Mouse (Mus musculus) heart, embryonic 10.5 days (tissue): Measurements from ENCODE around the gene Mutyh. TPM values are rescaled to one million over a fixed set of nuclear protein-coding genes. Genes with fewer than 3 reads are reported as not detected.
"Not testable (repeated sequence)": the region's sequence is repeated elsewhere in the genome, so short reads cannot be mapped to it uniquely, and the experiment has no call there.

Experiments used
- DNase-seq: peaks from one replicate; pipeline ENCODE4 v3.0.0-alpha.2; 2017; ENCODE audit warnings: low spot score
- H3K27ac ChIP-seq: fragments of 300-500 bp; sonication (generic); 2 replicates; pipeline ENCODE4 v1.5.1; 2016; ENCODE audit warnings: mild to moderate bottlenecking
- H3K27me3 ChIP-seq: fragments of 300-500 bp; sonication (generic); 2 replicates; pipeline ENCODE4 v1.6.1; 2016; ENCODE audit warnings: mild to moderate bottlenecking; ENCODE audit not compliant: poor library complexity, insufficient read depth, severe bottlenecking
- H3K36me3 ChIP-seq: fragments of 300-500 bp; sonication (generic); 2 replicates; pipeline ENCODE4 v1.6.1; 2016; ENCODE audit warnings: mild to moderate bottlenecking, moderate library complexity
- H3K4me1 ChIP-seq: fragments of 300-500 bp; sonication (generic); 2 replicates; pipeline ENCODE4 v1.6.1; 2016; ENCODE audit warnings: mild to moderate bottlenecking
- H3K4me3 ChIP-seq: fragments of 300-500 bp; sonication (generic); 2 replicates; pipeline ENCODE4 v1.5.1; 2016; ENCODE audit warnings: mild to moderate bottlenecking, moderate library complexity
- H3K9me3 ChIP-seq: fragments of 300-500 bp; sonication (generic); 2 replicates; pipeline ENCODE4 v1.6.1; 2016; ENCODE audit warnings: mild to moderate bottlenecking, moderate library complexity
- WGBS: fragments of 180-500 bp; shearing (Covaris S2); methylation state at CpG from one replicate; pipeline ENCODE4 v1.1.7; 2016; 5-methylcytosine and 5-hydroxymethylcytosine counted together
- polyA plus RNA-seq: library from polyadenylated mRNA; unstranded; fragments of >200 nt; fragmentation: Nextera tagmentation; extraction: Ambion mirVana; gene quantifications from 2 replicates; pipeline ENCODE4 v1.2.1, GENCODE M21; 2016

Gene Mutyh
- polyA plus RNA-seq, 1 experiment from 2014 or later, result 19.4 TPM

GRCm38 (mm10) chr4:116829364-116830069, 22.0 kb downstream of the Mutyh start:
- no peak for DNase-seq
- no peaks in the 10 kb centered on the region for H3K27me3 ChIP-seq
- H3K4me3 ChIP-seq, result no peak overlapping the region
- H3K4me1 ChIP-seq, result peaks cover 7% of the 10 kb centered on the region
- H3K9me3 ChIP-seq, result no peaks in the 10 kb centered on the region
- 64% methylated on average over 6 of the region's 6 CpGs for WGBS
- no peaks in the 10 kb centered on the region for H3K36me3 ChIP-seq
- H3K27ac ChIP-seq, result no peak overlapping the region

- Histone ChIP-seq H3K27ac (no peak overlapping the region), H3K4me3 (no peak overlapping the region), H3K27me3 (no peaks in the 10 kb centered on the region), H3K36me3 (no peaks in the 10 kb centered on the region), H3K9me3 (no peaks in the 10 kb centered on the region), H3K4me1 (peaks cover 6% of the 10 kb centered on the region)
- no peak for DNase-seq
- WGBS, result 39% methylated on average over 6 of the region's 6 CpGs
These were observed 22.5 kb downstream of the Mutyh start for GRCm38 (mm10) chr4:116830070-116830368.

GRCm38 (mm10) chr4:116838999-116839398, 31.5 kb downstream of the Mutyh start:
- no peak overlapping the region for H3K27ac ChIP-seq
- no peaks in the 10 kb centered on the region for H3K4me1 ChIP-seq
- no peak overlapping the region for H3K4me3 ChIP-seq
- DNase-seq, result no peak
- H3K36me3 ChIP-seq, result no peaks in the 10 kb centered on the region
- H3K9me3 ChIP-seq, result no peaks in the 10 kb centered on the region
- WGBS, result 50% methylated on average over 2 of the region's 2 CpGs
- H3K27me3 ChIP-seq, result peaks cover 21% of the 10 kb centered on the region

- not testable (repeated sequence) for H3K27ac ChIP-seq, H3K4me1 ChIP-seq, DNase-seq, H3K9me3 ChIP-seq, H3K36me3 ChIP-seq
- WGBS, result 13% methylated on average over 26 of the region's 29 CpGs
- H3K4me3 ChIP-seq, result peak overlapping the region; percentile 47
- H3K27me3 ChIP-seq, result peaks cover 21% of the 10 kb centered on the region
These were observed 32.6 kb downstream of the Mutyh start for GRCm38 (mm10) chr4:116840096-116840495.

- Histone ChIP-seq H3K27ac (no peak overlapping the region), H3K27me3 (peaks cover 21% of the 10 kb centered on the region), H3K4me3 (no peak overlapping the region), H3K36me3 (no peaks in the 10 kb centered on the region), H3K9me3 (no peaks in the 10 kb centered on the region), H3K4me1 (no peaks in the 10 kb centered on the region)
- DNase-seq, result no peak
- 83% methylated on average over 6 of the region's 6 CpGs for WGBS
These were observed 33.3 kb downstream of the Mutyh start for GRCm38 (mm10) chr4:116840841-116841240.

GRCm38 (mm10) chr4:116844324-116844723, 36.8 kb downstream of the Mutyh start:
- Histone ChIP-seq H3K27me3 (peaks cover 17% of the 10 kb centered on the region), H3K4me3 (no peak overlapping the region), H3K9me3 (no peaks in the 10 kb centered on the region), H3K4me1 (no peaks in the 10 kb centered on the region), H3K27ac (no peak overlapping the region), H3K36me3 (no peaks in the 10 kb centered on the region)
- WGBS, result 86% methylated on average over 3 of the region's 3 CpGs
- DNase-seq, result no peak

GRCm38 (mm10) chr4:116849901-116850300, 42.4 kb downstream of the Mutyh start:
- WGBS, result 82% methylated on average over 3 of the region's 3 CpGs
- no peaks in the 10 kb centered on the region for H3K27me3 ChIP-seq
- no peak for DNase-seq
- no peaks in the 10 kb centered on the region for H3K36me3 ChIP-seq
- H3K27ac ChIP-seq, result no peak overlapping the region
- H3K4me1 ChIP-seq, result 0 out of 2 replicates have a peak, but pooled peaks cover 6% of the 10 kb centered on the region
- no peak overlapping the region for H3K4me3 ChIP-seq
- H3K9me3 ChIP-seq, result no peaks in the 10 kb centered on the region

GRCm38 (mm10) chr4:116854286-116854685, 46.8 kb downstream of the Mutyh start:
- Histone ChIP-seq H3K4me1 (0 out of 2 replicates have a peak, but pooled peaks cover 6% of the 10 kb centered on the region), H3K4me3 (no peak overlapping the region), H3K27ac (no peak overlapping the region), H3K27me3 (no peaks in the 10 kb centered on the region), H3K36me3 (no peaks in the 10 kb centered on the region), H3K9me3 (no peaks in the 10 kb centered on the region)
- WGBS, result 27% methylated on average over 2 of the region's 2 CpGs
- DNase-seq, result no peak

GRCm38 (mm10) chr4:116857203-116857602, 49.7 kb downstream of the Mutyh start:
- no peak overlapping the region for H3K27ac ChIP-seq
- H3K27me3 ChIP-seq, result no peaks in the 10 kb centered on the region
- WGBS, result 89% methylated on average over 10 of the region's 10 CpGs
- no peak for DNase-seq
- 0 out of 2 replicates have a peak, but pooled peaks cover 6% of the 10 kb centered on the region for H3K4me1 ChIP-seq
- no peaks in the 10 kb centered on the region for H3K36me3 ChIP-seq
- H3K9me3 ChIP-seq, result no peaks in the 10 kb centered on the region
- no peak overlapping the region for H3K4me3 ChIP-seq

- DNase-seq, result no peak
- Histone ChIP-seq H3K9me3 (no peaks in the 10 kb centered on the region), H3K27me3 (no peaks in the 10 kb centered on the region), H3K4me1 (no peaks in the 10 kb centered on the region), H3K27ac (no peak overlapping the region), H3K4me3 (no peak overlapping the region), H3K36me3 (no peaks in the 10 kb centered on the region)
- 71% methylated on average over 5 of the region's 5 CpGs for WGBS
These were observed 52.2 kb downstream of the Mutyh start for GRCm38 (mm10) chr4:116859711-116860110.

- no peak overlapping the region for H3K4me3 ChIP-seq
- no peak overlapping the region for H3K27ac ChIP-seq
- no peaks in the 10 kb centered on the region for H3K27me3 ChIP-seq
- no peaks in the 10 kb centered on the region for H3K4me1 ChIP-seq
- no peak for DNase-seq
- H3K9me3 ChIP-seq, result no peaks in the 10 kb centered on the region
- WGBS, result 59% methylated on average over 8 of the region's 8 CpGs
- no peaks in the 10 kb centered on the region for H3K36me3 ChIP-seq
These were observed 54.5 kb downstream of the Mutyh start for GRCm38 (mm10) chr4:116862023-116862422.
